Mouse (Mus musculus) adrenal gland (tissue): ENCODE measurements at regions not wholly inside any gene's neighbourhood (a gene's known extent, or its start where the extent isn't known, plus 50 kb on each side); places are given as distances from the start of the nearest gene placed in this dataset.
"Not testable (repeated sequence)": the region's sequence is repeated elsewhere in the genome, so short reads cannot be mapped to it uniquely, and the experiment has no call there.

ENCODE experiments used
- intact Hi-C: fragments of 180-260 bp; cut with DNase I; formaldehyde crosslinking; loops from one replicate; pipeline ENCODE4 v1.15.1; 2025

DNA sequence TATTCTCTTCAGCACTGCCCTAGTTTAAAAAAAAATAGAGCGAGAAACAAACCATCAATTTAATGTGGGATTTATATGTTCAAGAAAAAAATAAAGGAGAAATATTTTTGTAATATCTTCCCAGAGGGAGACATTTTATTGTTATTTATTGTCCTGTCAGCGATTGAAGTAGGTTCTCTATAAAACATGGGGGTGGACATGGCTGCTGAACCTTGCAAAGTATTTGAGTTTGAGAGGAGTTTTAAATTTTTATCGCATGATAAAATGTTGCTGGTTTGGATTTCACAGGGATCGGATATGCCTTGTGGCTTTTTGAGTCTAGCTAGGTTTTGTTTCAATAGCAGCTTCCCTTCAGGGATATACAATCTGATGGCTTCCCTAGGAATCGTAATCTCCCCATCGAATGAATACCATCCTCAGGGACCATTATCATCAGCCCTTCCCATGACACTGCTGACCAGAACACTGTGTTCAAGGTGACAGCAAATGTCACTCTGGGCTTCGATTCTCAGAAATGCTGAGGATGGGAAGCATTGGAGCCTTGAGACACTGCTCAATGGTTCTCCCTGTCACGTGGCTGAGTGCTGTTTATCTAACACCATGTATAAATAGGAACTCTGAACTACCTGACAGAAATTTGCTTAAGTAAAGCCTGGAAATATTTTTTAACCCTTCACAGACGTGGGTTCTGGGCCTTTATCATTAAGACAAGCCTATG is 228.1 kb upstream of the Tram1l1 start:
- intact Hi-C loops = no loop called here

- intact Hi-C loops = no loop called here
Observed at GRCm38 (mm10) chr3:124113995-124114394, 206.7 kb upstream of the Tram1l1 start.

GRCm38 (mm10) chr3:124156255-124156654 is 164.4 kb upstream of the Tram1l1 start:
- intact Hi-C loops = no loop called here

- intact Hi-C loops = no loop called here
Observed at GRCm38 (mm10) chr3:124157858-124158655, 162.6 kb upstream of the Tram1l1 start.

- intact Hi-C loops = not testable (repeated sequence)
Observed at GRCm38 (mm10) chr3:124193331-124193730, 127.3 kb upstream of the Tram1l1 start.

DNA sequence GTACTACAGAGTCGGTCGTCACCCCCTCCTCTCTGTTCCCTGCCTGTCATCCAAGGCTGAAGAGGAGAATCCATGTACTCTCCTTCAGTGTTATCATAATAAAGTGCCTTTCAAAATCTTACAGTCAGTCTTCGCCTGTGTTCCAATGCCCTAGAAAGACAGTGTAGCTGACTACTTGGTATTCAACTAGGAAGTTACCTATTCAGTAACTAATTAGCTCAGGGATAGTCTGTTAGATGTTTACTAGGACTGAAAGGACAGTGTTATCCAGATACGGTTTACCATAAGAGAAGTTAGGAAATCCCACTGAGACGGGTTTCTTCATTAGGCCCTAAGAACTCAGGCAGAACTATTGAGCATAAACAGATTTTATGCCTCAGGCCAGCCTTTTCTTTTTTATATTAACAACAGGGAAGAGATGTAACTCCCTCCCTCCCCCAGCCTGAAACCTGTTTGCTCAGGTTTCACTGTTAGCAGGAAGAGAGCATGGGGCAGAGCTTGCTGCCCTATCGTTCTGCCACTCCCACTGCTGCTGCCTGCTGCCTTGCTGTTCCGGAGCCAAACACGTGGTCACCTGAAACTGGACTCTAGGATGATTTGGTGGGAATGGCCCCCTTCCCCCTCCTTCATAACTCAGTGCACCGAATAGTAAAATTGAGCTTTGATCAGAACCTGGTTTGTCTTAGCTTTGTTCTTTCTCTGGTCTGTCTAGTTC is 120.3 kb upstream of the Tram1l1 start:
- intact Hi-C loops = not testable (repeated sequence)

DNA sequence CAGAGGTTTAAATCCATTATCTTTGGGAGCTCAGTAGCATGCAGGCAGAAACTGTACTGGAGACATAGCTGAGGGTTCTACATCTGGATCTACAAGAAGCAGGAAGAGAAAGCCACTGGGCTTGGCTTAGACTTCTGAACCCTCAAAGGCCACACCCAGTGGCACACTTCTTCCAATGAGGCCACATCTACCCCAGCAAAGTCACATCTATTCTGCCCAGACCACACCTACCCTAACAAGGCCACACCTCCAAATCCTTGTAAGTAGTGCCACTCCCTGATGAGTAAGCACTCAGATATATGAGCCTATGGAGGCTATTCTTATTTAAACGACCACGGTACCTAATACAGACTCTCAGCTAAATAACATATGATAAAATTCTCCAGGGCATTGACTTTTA is 103.5 kb upstream of the Tram1l1 start:
- intact Hi-C loops = no loop called here

DNA sequence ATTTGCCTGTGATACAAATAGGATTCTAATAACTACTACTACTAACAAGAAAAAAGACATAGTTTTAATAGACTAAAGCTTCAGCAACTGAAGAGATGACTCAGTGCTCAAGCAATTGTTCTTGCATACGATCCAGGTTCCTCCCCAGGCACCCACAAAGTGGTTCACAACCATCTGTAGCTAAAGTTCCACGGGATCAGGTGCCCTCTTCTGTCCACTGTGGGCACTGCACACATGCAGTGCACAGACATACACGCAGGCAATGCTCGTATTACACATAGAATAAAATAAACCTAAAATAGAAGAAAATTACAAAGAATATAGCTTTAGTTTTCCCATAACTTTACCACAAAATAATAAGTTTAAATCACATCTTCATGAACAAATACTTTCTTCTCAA is 94.7 kb upstream of the Tram1l1 start:
- intact Hi-C loops = no loop called here

- intact Hi-C loops = no loop called here
Observed at GRCm38 (mm10) chr3:124227701-124228100, 93.0 kb upstream of the Tram1l1 start.

DNA sequence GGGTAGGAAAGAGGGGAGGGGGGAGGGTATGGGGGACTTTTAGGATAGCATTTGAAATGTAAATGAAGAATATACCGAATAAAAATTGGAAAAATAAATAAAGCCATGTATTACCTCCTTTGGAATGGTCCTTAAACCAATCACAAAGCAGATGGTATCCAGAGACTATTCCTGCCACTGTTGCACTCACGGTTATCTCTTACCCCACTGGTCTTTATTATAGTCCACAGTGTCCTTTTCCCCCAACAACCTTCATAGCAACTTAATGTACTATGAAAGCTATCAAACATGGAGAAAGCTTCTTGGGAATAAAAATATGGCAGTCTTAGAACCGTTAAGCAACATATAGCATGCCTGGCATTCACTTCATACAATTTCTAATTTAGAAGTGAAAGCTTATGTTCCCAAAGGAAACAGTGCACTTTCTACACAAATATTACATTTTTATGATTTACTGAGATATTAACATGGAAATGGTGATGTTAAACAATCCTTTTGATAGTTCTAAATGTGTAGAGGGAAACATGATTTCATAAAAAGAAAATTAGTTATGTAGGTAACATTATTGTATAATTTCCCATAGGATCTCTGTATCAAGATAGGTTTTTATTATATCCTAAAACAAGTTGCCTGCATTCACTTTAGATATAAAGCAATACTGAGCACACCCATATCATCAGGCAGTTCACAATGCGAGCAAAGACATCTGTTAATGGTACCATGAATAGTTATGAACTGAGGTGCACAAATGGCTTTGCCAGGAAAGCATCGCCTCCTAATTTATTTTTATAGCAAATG is 79.5 kb upstream of the Tram1l1 start:
- intact Hi-C loops = no loop called here

DNA sequence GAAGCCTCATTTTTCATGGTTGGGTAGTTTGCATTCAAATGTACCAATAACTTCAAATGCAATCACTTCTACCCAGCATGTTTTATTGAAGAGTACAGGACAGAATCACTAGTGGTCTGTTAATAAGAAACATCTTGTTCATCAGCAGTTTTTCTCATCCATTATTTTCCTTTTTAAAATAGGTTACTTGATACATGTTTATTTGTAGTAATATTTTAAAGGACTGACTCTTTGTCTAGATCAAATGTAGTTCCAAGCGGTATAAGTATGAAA is 79.0 kb upstream of the Tram1l1 start:
- intact Hi-C loops = no loop called here

- intact Hi-C loops = no loop called here
Observed at GRCm38 (mm10) chr3:124262150-124262549, 58.5 kb upstream of the Tram1l1 start.

GRCm38 (mm10) chr3:124266821-124267220 is 53.8 kb upstream of the Tram1l1 start:
- intact Hi-C loops = no loop called here

GRCm38 (mm10) chr3:124270506-124270905 is 50.1 kb upstream of the Tram1l1 start:
- intact Hi-C loops = loop anchor here (10.0 kb wide), 1 partner anchor 496 kb away; no protein-coding TSS in a partner anchor
